25 mouse cellular contexts compared by ENCODE assay signal in genomic region chr16:81221176-81221575, GRCm38 (mm10). TPM values are rescaled to one million over a fixed set of nuclear protein-coding genes. Genes with fewer than 3 reads are reported as not detected.
DNase-seq lines count a peak whose midpoint lies in the region; ATAC-seq and TF ChIP-seq lines count a peak whose summit lies in the region.
"Had no signal": no experiment of that assay in that cellular context is flagged by ENCODE, and none has a peak within 500 bp of the region (broad histone marks: within the 10 kb centered on the region; RNA-seq: fewer than 3 reads in every experiment).

No protein-coding gene starts in this region.

- TF ChIP-seq CTCF in midbrain, postnatal 0 days (IDR thresholded peaks at IDR 0.05): no peak
- no peak for TF ChIP-seq CTCF in brain, embryonic 14.5 days (IDR thresholded peaks at IDR 0.05; ENCODE audit: borderline replicate concordance, extremely low read depth, insufficient read depth, insufficient read length)

- no peaks in the 10 kb centered on the region for H3K36me3 ChIP-seq in hindbrain, embryonic 13.5 days
- H3K36me3 ChIP-seq in hindbrain, embryonic 10.5 days: no peaks in the 10 kb centered on the region
- H3K36me3 ChIP-seq in midbrain, embryonic 13.5 days: no peaks in the 10 kb centered on the region
- no peaks in the 10 kb centered on the region for H3K36me3 ChIP-seq in midbrain, postnatal 0 days (ENCODE audit: insufficient read depth, low read length)
- H3K36me3 ChIP-seq in midbrain, embryonic 15.5 days (replicated peaks): no peaks in the 10 kb centered on the region
- H3K36me3 ChIP-seq in midbrain, embryonic 11.5 days (ENCODE audit: control insufficient read depth, insufficient read depth, low read length): no peaks in the 10 kb centered on the region
- H3K36me3 ChIP-seq: embryonic facial prominence, embryonic 10.5 days; embryonic facial prominence, embryonic 12.5 days; forebrain, embryonic 15.5 days; G1E had no signal

- H3K9me3 ChIP-seq in hindbrain, embryonic 13.5 days: no peaks in the 10 kb centered on the region
- no peaks in the 10 kb centered on the region for H3K9me3 ChIP-seq in hindbrain, embryonic 10.5 days
- H3K9me3 ChIP-seq in midbrain, embryonic 13.5 days: no peaks in the 10 kb centered on the region
- no peaks in the 10 kb centered on the region for H3K9me3 ChIP-seq in midbrain, postnatal 0 days (ENCODE audit: low read length)
- no peaks in the 10 kb centered on the region for H3K9me3 ChIP-seq in midbrain, embryonic 15.5 days
- no peaks in the 10 kb centered on the region for H3K9me3 ChIP-seq in midbrain, embryonic 11.5 days (ENCODE audit: control insufficient read depth, low read length)
- H3K9me3 ChIP-seq: embryonic facial prominence, embryonic 10.5 days; embryonic facial prominence, embryonic 12.5 days; forebrain, embryonic 13.5 days; forebrain, embryonic 15.5 days; G1E had no signal

- ATAC-seq in hindbrain, embryonic 13.5 days (ENCODE audit: low FRiP score): no peak
- ATAC-seq in midbrain, embryonic 13.5 days: peak; percentile 49; the same call in 1 of the 2 replicates
- no peak for ATAC-seq in midbrain, postnatal 0 days (ENCODE audit: low FRiP score)
- ATAC-seq in midbrain, embryonic 15.5 days (replicated peaks): peak; percentile 38; the same call in 1 of the 2 replicates
- no peak for ATAC-seq in midbrain, embryonic 11.5 days (ENCODE audit: low FRiP score)
- ATAC-seq: CD4-positive, CD25-positive, alpha-beta regulatory T cell, adult 4 months; forebrain, embryonic 13.5 days; forebrain, embryonic 15.5 days; Patski had no signal

- no peak overlapping the region for H3K4me3 ChIP-seq in hindbrain, embryonic 13.5 days
- H3K4me3 ChIP-seq in hindbrain, embryonic 10.5 days: no peak overlapping the region
- no peak overlapping the region for H3K4me3 ChIP-seq in midbrain, embryonic 13.5 days (replicated peaks)
- H3K4me3 ChIP-seq in midbrain, postnatal 0 days (ENCODE audit: low read depth, low read length): no peak overlapping the region
- H3K4me3 ChIP-seq in midbrain, embryonic 15.5 days: no peak overlapping the region
- H3K4me3 ChIP-seq in midbrain, embryonic 11.5 days (ENCODE audit: low read depth, low read length): no peak overlapping the region
- H3K4me3 ChIP-seq: embryonic facial prominence, embryonic 10.5 days; embryonic facial prominence, embryonic 12.5 days; forebrain, embryonic 13.5 days; forebrain, embryonic 15.5 days had no signal

- no peak overlapping the region for H3K4me2 ChIP-seq in hindbrain, embryonic 13.5 days
- H3K4me2 ChIP-seq in midbrain, embryonic 13.5 days (replicated peaks): no peak overlapping the region
- H3K4me2 ChIP-seq in midbrain, postnatal 0 days (ENCODE audit: low read depth, low read length, poor library complexity, severe bottlenecking): no peak overlapping the region
- H3K4me2 ChIP-seq in midbrain, embryonic 15.5 days: no peak overlapping the region
- no peak overlapping the region for H3K4me2 ChIP-seq in midbrain, embryonic 11.5 days
- H3K4me2 ChIP-seq: embryonic facial prominence, embryonic 12.5 days; forebrain, embryonic 13.5 days; forebrain, embryonic 15.5 days had no signal

- H3K9ac ChIP-seq in hindbrain, embryonic 13.5 days: no peak overlapping the region
- H3K9ac ChIP-seq in midbrain, embryonic 13.5 days (replicated peaks): no peak overlapping the region
- H3K9ac ChIP-seq in midbrain, postnatal 0 days (replicated peaks; ENCODE audit: low read length, poor library complexity, severe bottlenecking): no peak overlapping the region
- no peak overlapping the region for H3K9ac ChIP-seq in midbrain, embryonic 15.5 days
- no peak overlapping the region for H3K9ac ChIP-seq in midbrain, embryonic 11.5 days (ENCODE audit: low read length)
- H3K9ac ChIP-seq: embryonic facial prominence, embryonic 12.5 days; forebrain, embryonic 13.5 days; forebrain, embryonic 15.5 days had no signal

- 57% methylated on average over 3 of the region's 3 CpGs for WGBS in hindbrain, embryonic 13.5 days
- 86% methylated on average over 3 of the region's 3 CpGs for WGBS in hindbrain, embryonic 10.5 days
- 26% methylated on average over 3 of the region's 3 CpGs for WGBS in midbrain, embryonic 13.5 days
- 29% methylated on average over 3 of the region's 3 CpGs for WGBS in midbrain, postnatal 0 days
- 24% methylated on average over 3 of the region's 3 CpGs for WGBS in midbrain, embryonic 15.5 days
- WGBS in midbrain, embryonic 11.5 days: 67% methylated on average over 3 of the region's 3 CpGs

- no peak for DNase-seq in hindbrain, embryonic 10.5 days (ENCODE audit: low spot score)
- no peak for DNase-seq in midbrain, postnatal 0 days (ENCODE audit: low spot score)
- DNase-seq in midbrain, embryonic 11.5 days (ENCODE audit: low spot score, missing footprints): no peak
- DNase-seq in brain, embryonic 14.5 days (ENCODE audit: low read depth): peak; percentile 69
- DNase-seq in T-cell, adult 2 months (ENCODE audit: low spot score): no peak
- DNase-seq: adrenal gland, adult 2 months; adrenal gland, postnatal 10 days; adrenal gland, postnatal 25 days; B cell, adult 2 months; cerebellum, adult 11-12 months; cerebellum, adult 2 months; cerebellum, adult 9-10 months; cerebellum, postnatal 10 days; cerebellum, postnatal 25 days had no signal

- no peak for TF ChIP-seq POLR2A in brain, embryonic 14.5 days (IDR thresholded peaks at IDR 0.05; ENCODE audit: borderline replicate concordance, extremely low read depth, insufficient read depth, insufficient read length, poor library complexity, severe bottlenecking)

- 0 out of 2 replicates have a peak overlapping the region, but pooled peaks have one; percentile 26 for H3K27ac ChIP-seq in hindbrain, embryonic 13.5 days
- H3K27ac ChIP-seq in hindbrain, embryonic 10.5 days: no peak overlapping the region
- H3K27ac ChIP-seq in midbrain, embryonic 13.5 days: peak overlapping the region; percentile 40
- H3K27ac ChIP-seq in midbrain, postnatal 0 days (ENCODE audit: low read depth, low read length): no peak overlapping the region
- no peak overlapping the region for H3K27ac ChIP-seq in midbrain, embryonic 15.5 days
- H3K27ac ChIP-seq in midbrain, embryonic 11.5 days (ENCODE audit: low read depth, low read length): no peak overlapping the region
- H3K27ac ChIP-seq: embryonic facial prominence, embryonic 10.5 days; embryonic facial prominence, embryonic 12.5 days; forebrain, embryonic 13.5 days; forebrain, embryonic 15.5 days had no signal

- no peaks in the 10 kb centered on the region for H3K27me3 ChIP-seq in hindbrain, embryonic 13.5 days
- H3K27me3 ChIP-seq in hindbrain, embryonic 10.5 days (ENCODE audit: insufficient read depth, poor library complexity, severe bottlenecking): no peaks in the 10 kb centered on the region
- H3K27me3 ChIP-seq in midbrain, embryonic 13.5 days: no peaks in the 10 kb centered on the region
- no peaks in the 10 kb centered on the region for H3K27me3 ChIP-seq in midbrain, postnatal 0 days (ENCODE audit: insufficient read depth, low read length)
- no peaks in the 10 kb centered on the region for H3K27me3 ChIP-seq in midbrain, embryonic 15.5 days (replicated peaks)
- no peaks in the 10 kb centered on the region for H3K27me3 ChIP-seq in midbrain, embryonic 11.5 days (ENCODE audit: control insufficient read depth, insufficient read depth, low read length)
- H3K27me3 ChIP-seq: CH12.LX; embryonic facial prominence, embryonic 12.5 days; forebrain, embryonic 13.5 days; forebrain, embryonic 15.5 days; Patski had no signal

- H3K4me1 ChIP-seq in hindbrain, embryonic 13.5 days (replicated peaks): 0 out of 2 replicates have a peak, but pooled peaks cover 3% of the 10 kb centered on the region
- peaks cover 4% of the 10 kb centered on the region; the same call in 1 of the 2 replicates for H3K4me1 ChIP-seq in hindbrain, embryonic 10.5 days (replicated peaks)
- H3K4me1 ChIP-seq in midbrain, embryonic 13.5 days (replicated peaks): peaks cover 15% of the 10 kb centered on the region
- peaks cover 3% of the 10 kb centered on the region; the same call in 1 of the 2 replicates for H3K4me1 ChIP-seq in midbrain, postnatal 0 days (ENCODE audit: insufficient read depth, low read length)
- peaks cover 14% of the 10 kb centered on the region for H3K4me1 ChIP-seq in midbrain, embryonic 15.5 days
- peaks cover 6% of the 10 kb centered on the region; the same call in 1 of the 2 replicates for H3K4me1 ChIP-seq in midbrain, embryonic 11.5 days (ENCODE audit: control insufficient read depth, insufficient read depth, low read length)
- H3K4me1 ChIP-seq: embryonic facial prominence, embryonic 10.5 days; embryonic facial prominence, embryonic 12.5 days had no signal

RNA-seq across cellular contexts. Expression of gene Ncam2, which starts 20.7 kb away (rescaled TPM):
- polyA plus RNA-seq in hindbrain, embryonic 13.5 days (2015; fragmentation: Nextera tagmentation; extraction: Ambion mirVana): 16.8 and 17.3 TPM in 2 replicates
- polyA plus RNA-seq in hindbrain, embryonic 10.5 days (2016; fragmentation: Nextera tagmentation; extraction: Ambion mirVana): 0.71 and 0.80 TPM in 2 replicates
- 13.3 and 13.7 TPM in 2 replicates for polyA plus RNA-seq in midbrain, embryonic 13.5 days (2015; fragmentation: Nextera tagmentation; extraction: Ambion mirVana)
- total RNA-seq in midbrain, postnatal 0 days (2014; rRNA removed): 87.1 and 101 TPM in 2 replicates
- polyA plus RNA-seq in midbrain, postnatal 0 days (2015; fragmentation: Nextera tagmentation; extraction: Ambion mirVana): 24.3 and 29.3 TPM in 2 replicates
- 22.8 and 25.7 TPM in 2 replicates for polyA plus RNA-seq in midbrain, embryonic 15.5 days (2015; fragmentation: Nextera tagmentation; extraction: Ambion mirVana)
- polyA plus RNA-seq in midbrain, embryonic 11.5 days (2014; fragmentation: Nextera tagmentation; extraction: Ambion mirVana): 3.5 and 3.7 TPM in 2 replicates
- 5.7 and 11.5 TPM in 2 replicates for polyA plus RNA-seq in brain, embryonic 14.5 days (2012; rRNA removed)
- total RNA-seq: CH12.LX had no signal
- polyA plus RNA-seq: G1E, Patski had no signal

Comparison
In these comparisons a context has a peak if more than half of its experiments do, and no peak if none do; other contexts are left out.
1. ATAC-seq: peak in midbrain, embryonic 13.5 days (single experiment) and midbrain, embryonic 15.5 days (single experiment); none in hindbrain, embryonic 13.5 days (single experiment), midbrain, postnatal 0 days (single experiment) and midbrain, embryonic 11.5 days (single experiment).
2. H3K27ac ChIP-seq: peak in hindbrain, embryonic 13.5 days (single experiment) and midbrain, embryonic 13.5 days (single experiment); none in hindbrain, embryonic 10.5 days (single experiment), midbrain, postnatal 0 days (single experiment), midbrain, embryonic 15.5 days (single experiment) and midbrain, embryonic 11.5 days (single experiment).